Mouse (Mus musculus) MEL (cell line): ENCODE measurements around the gene Speer4d.
"Not testable (repeated sequence)": the region's sequence is repeated elsewhere in the genome, so short reads cannot be mapped to it uniquely, and the experiment has no call there.

Experiments
- BHLHE40 ChIP-seq: IDR thresholded peaks from 2 replicates; pipeline ENCODE4 v1.6.1; 2012; ENCODE audit warnings: low read depth, mild to moderate bottlenecking, inconsistent platforms, low read length, improper control_type of control experiment, borderline replicate concordance
- ETS1 ChIP-seq: IDR thresholded peaks from 2 replicates; pipeline ENCODE4 v1.6.1; 2012; ENCODE audit warnings: low read depth, mild to moderate bottlenecking, inconsistent platforms, low read length, improper control_type of control experiment, moderate library complexity
- MAFK ChIP-seq: IDR thresholded peaks from 2 replicates; pipeline ENCODE4 v1.6.1; 2011; ENCODE audit warnings: low read depth, mild to moderate bottlenecking, low read length, improper control_type of control experiment, borderline replicate concordance
- POLR2A ChIP-seq, 2 experiments: IDR thresholded peaks; 2 replicates each; pipeline ENCODE4 v1.6.1; 2011 to 2012; ENCODE audit warnings: low read length in 2 of 2, mild to moderate bottlenecking in 2 of 2, control low read depth in 1 of 2, improper control_type of control experiment in 1 of 2, low read depth in 1 of 2, moderate library complexity in 1 of 2; ENCODE audit not compliant: control insufficient read depth in 1 of 2, insufficient read depth in 1 of 2, poor library complexity in 1 of 2
- USF2 ChIP-seq, 2 experiments: IDR thresholded peaks; 2 replicates each; pipeline ENCODE4 v1.6.1; 2011 to 2012; ENCODE audit warnings: improper control_type of control experiment in 2 of 2, low read length in 2 of 2, borderline replicate concordance in 1 of 2, inconsistent platforms in 1 of 2, low read depth in 1 of 2, mild to moderate bottlenecking in 1 of 2; ENCODE audit not compliant: insufficient read depth in 1 of 2

DNA sequence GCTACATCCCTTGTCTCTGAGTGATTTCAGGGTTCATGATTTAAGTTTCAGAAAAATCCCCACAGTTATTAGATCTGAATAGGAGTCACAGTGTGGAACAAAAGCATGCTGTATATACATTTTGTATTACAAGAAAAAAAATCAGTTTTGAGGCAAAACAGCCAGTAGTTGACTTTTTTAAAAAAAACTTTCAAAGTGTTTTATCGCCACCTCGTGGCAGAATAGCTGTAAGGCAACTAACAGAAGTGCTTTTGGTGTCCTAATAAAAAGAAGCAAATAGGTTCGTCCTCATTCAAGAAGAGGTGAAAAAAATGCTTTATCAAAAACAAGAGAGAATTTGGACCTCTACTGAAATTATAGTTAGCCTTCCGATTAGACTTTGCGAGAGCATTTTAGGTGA lies 11.2 kb downstream of the Speer4d start:
- not testable (repeated sequence) for TF ChIP-seq POLR2A (IDR thresholded peaks at IDR 0.05; ENCODE audit: control insufficient read depth in 1 of 2, insufficient read depth in 1 of 2, low read depth in 1 of 2, low read length in 2 of 2, poor library complexity in 1 of 2); MAFK; USF2 (IDR thresholded peaks at IDR 0.05; ENCODE audit: borderline replicate concordance in 1 of 2, insufficient read depth in 1 of 2, low read depth in 1 of 2, low read length in 2 of 2); ETS1; BHLHE40
